Mouse (Mus musculus): ENCODE results near the gene Angptl2. TPM values are rescaled to one million over a fixed set of nuclear protein-coding genes. Genes with fewer than 3 reads are reported as not detected.
A peak's percentile ranks its signal among the peaks of the same experiment; 100 is the strongest.

Angptl2 gene
- polyA plus RNA-seq, 1 experiment from 2014 or later = 17.9 TPM

DNA sequence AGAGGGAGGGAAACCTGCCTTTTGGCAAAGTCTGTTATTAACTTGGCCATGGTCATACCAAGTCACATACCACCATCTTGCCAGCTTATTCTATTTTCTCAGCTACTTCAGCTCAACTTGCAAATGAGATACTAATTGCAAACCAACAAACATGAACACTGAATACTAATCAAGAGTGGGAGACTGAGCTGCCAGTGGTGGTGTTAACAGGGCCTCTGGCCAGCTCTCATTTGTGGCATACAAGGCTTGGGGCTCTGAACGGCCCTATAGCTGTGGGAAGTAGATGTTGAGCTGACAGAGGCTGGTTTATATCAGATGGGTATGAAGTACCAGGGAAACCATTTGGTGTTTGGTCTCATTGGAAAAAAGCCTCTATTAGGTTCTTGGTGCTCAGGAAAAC lies 51.2 kb downstream of the Angptl2 start:
- 0 out of 2 replicates have a peak overlapping the region, but pooled peaks have one; percentile 12 for H3K27ac ChIP-seq

DNA sequence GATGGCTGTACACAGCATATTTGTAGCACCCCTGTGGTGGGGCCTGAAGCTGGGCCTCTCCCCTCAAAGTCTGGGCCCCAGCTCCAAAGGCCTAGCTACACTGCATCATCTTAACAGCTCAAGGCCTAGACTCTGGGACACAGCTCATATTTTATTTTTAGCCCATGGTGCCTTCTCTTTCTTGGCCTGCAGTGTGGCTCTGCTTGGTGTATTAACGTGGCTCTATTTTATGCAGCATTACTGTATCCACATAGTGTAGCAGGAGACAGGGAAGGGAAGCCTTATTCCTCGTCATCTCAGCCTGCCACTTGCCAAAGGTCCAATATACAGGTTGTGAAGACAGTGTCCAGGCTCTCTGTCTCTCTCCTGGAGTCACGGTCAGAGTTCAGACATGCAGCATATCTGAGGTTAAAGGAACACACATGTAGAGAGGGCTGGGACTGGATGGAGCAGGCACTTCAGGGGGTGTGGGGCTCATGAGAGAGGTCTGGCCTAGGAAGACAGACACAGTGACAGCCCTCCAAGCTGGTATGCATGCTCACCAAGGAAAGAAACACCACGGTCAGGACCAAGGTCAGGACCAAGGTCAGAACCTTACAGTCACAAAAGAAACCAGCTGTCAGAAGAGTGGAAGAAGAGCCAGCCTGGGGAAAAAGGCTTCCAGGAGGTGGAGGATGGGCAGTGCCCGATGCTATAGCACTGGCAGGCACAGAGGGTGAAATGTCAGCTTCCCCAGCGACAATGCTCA lies 52.7 kb downstream of the Angptl2 start:
- Histone ChIP-seq H3K36me3 (peaks cover 33% of the 10 kb centered on the region), H3K9ac (no peak overlapping the region), H3K9me3 (no peaks in the 10 kb centered on the region), H3K4me1 (replicated peaks) (peaks cover 23% of the 10 kb centered on the region), H3K4me3 (no peak overlapping the region), H3K27ac (0 out of 2 replicates have a peak overlapping the region, but pooled peaks have one; percentile 2), H3K4me2 (no peak overlapping the region), H3K27me3 (no peaks in the 10 kb centered on the region)
- 81% methylated on average over 6 of the region's 6 CpGs for WGBS
- no peak for ATAC-seq (ENCODE audit: low FRiP score)

More for the DNA sequence above, 51.2 kb downstream of the Angptl2 start:
- no peak for ATAC-seq (ENCODE audit: low FRiP score)
- Histone ChIP-seq H3K4me3 (no peak overlapping the region), H3K4me1 (replicated peaks) (peaks cover 22% of the 10 kb centered on the region), H3K9ac (no peak overlapping the region), H3K4me2 (no peak overlapping the region), H3K27me3 (no peaks in the 10 kb centered on the region), H3K9me3 (no peaks in the 10 kb centered on the region), H3K36me3 (peaks cover 22% of the 10 kb centered on the region)
- 73% methylated on average over 1 of the region's 1 CpGs for WGBS

DNA sequence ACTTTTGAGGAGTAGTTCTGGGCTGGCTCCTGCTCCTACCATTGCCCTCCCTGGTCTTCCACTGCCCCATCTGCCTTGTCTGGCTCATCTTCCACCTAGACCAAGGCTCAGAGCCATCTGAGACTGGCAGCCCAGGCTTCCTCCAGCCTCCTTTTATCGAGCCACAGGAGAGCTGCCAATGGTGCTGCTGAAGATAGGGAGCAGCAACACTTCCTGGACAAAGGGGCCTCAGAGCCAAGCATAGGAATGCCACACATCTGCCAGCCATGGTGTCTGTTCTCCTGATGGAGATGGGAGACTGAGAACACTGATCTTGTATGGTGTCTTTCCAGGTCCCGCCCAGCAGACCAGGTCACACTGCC lies 53.2 kb downstream of the Angptl2 start:
- peaks cover 35% of the 10 kb centered on the region for H3K36me3 ChIP-seq
- 0 out of 2 replicates have a peak overlapping the region, but pooled peaks have one; percentile 2 for H3K27ac ChIP-seq
- no peak overlapping the region for H3K9ac ChIP-seq
- no peaks in the 10 kb centered on the region for H3K9me3 ChIP-seq
- ATAC-seq (ENCODE audit: low FRiP score) = no peak
- WGBS = 85% methylated on average over 2 of the region's 2 CpGs
- no peak overlapping the region for H3K4me3 ChIP-seq
- peaks cover 23% of the 10 kb centered on the region for H3K4me1 ChIP-seq (replicated peaks)
- no peaks in the 10 kb centered on the region for H3K27me3 ChIP-seq
- no peak overlapping the region for H3K4me2 ChIP-seq

DNA sequence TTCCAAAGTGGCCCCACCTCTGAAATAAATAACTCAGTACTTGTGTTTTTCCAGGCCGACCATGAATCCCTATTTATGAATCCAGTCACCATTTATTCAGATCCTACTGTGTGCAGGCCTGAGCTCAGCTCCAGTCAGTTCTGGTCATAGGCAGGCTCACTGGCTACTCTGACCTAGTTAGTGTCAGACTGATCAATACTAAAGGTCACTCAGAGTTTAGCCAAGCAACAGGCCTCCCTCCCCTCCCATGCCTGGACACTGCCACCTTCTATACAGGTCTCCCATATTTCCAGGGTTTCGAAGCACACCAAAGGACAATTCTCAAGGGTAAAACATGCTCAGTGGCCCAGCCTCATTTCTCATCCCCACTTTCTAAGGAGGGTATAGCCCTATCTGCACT lies 54.7 kb downstream of the Angptl2 start:
- Histone ChIP-seq H3K36me3 (peaks cover 43% of the 10 kb centered on the region), H3K9me3 (no peaks in the 10 kb centered on the region), H3K9ac (no peak overlapping the region), H3K4me1 (replicated peaks) (peaks cover 20% of the 10 kb centered on the region), H3K27me3 (no peaks in the 10 kb centered on the region), H3K4me2 (no peak overlapping the region), H3K4me3 (no peak overlapping the region), H3K27ac (no peak overlapping the region)
- WGBS = 91% methylated on average over 2 of the region's 2 CpGs
- no peak for ATAC-seq (ENCODE audit: low FRiP score)

DNA sequence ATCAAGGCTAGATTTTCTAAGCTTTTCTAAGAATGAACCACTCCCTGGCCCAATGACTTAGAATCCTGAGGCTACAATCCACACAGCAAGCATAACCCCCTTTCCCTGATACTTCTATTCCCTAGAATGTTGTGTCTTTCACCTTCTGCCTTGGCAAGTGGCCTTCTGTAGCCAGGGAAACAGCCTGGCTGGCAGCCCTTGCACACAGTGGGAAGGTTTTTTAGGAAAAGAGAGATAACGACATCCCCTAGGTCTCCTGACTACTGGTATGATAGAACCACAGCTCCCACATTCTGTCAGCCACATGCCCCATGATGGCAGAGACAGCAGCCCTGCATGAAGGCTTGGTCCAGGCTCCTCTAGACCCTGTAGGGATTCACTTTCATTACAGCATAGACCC lies 55.6 kb downstream of the Angptl2 start:
- no peaks in the 10 kb centered on the region for H3K27me3 ChIP-seq
- ATAC-seq (ENCODE audit: low FRiP score) = no peak
- H3K27ac ChIP-seq = no peak overlapping the region
- H3K4me2 ChIP-seq = no peak overlapping the region
- 69% methylated on average over 1 of the region's 1 CpGs for WGBS
- H3K4me3 ChIP-seq = no peak overlapping the region
- H3K4me1 ChIP-seq (replicated peaks) = peaks cover 18% of the 10 kb centered on the region
- no peaks in the 10 kb centered on the region for H3K9me3 ChIP-seq
- peaks cover 46% of the 10 kb centered on the region for H3K36me3 ChIP-seq
- no peak overlapping the region for H3K9ac ChIP-seq

DNA sequence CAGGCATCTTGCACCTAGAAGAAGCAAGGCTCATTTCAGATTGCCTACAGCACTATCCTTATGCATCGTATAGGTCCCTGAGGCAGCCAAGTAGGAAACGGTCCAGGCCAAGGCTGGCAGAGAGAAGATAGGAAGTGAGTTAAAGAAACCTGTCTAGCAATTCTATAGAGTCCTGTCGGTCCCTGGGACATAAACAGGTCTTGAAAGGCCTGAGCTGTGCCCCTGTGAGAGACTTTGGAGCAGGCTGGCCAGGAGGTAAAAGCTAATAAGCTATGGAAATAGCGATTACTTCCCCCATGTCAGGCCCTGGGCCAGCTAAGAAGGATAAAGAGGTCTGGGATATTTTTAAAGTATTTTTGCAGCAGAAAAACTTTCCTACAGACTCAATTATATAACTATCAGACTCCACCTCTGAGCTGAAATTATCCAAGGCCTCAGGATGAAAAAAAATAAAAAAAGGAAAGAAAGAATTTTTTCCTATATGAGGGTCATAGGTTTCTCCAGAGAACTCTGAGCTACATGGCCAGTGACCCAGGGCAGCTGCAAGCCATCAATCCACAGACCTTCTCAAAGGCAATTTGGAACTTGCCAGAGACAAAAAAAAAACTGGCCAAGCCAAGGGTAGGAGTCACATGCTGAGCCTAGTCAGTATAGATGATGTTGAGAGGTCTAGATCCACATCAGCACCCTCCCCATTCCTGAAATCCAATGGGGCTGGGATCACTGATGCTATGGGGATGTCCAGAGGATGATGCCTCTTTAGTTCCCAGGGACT lies 57.0 kb downstream of the Angptl2 start:
- Histone ChIP-seq H3K36me3 (peaks cover 45% of the 10 kb centered on the region), H3K9me3 (no peaks in the 10 kb centered on the region)
- WGBS = 83% methylated on average over 4 of the region's 4 CpGs

DNA sequence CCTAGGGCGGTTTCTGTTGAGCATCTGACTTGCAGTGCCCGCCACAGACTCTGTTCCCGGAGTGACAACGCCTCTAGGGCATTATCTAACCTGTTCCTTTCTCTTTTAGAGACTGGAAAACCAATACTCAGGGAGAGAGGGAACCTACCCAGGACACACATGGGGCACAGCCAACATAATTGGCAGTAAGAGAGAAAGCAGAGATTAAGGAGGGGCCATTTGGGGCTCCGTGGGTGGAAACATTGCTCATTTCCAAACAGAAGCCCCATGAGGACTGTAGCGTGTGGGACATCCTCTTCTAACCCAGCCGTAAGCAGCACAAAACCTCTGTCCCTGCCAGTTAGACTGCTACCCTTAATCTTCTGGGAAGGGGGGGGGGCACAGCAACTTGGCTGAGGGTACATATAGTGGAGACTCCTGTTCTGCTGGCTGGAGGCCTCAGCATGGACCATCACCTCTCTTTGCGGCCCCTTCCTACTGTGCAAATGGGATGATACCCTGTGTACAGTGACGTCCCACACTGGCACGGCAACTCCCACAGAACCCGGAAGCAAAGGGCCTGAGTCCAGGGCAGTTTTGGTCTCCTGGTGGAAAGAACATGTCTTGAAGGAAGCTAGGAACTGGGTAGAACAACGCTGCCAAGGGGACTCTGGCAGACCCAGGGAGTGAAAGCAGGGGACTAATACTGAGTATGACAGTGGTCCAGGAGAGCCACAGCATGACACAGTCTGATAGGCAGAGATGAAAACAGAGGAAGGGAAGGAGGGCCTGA lies 59.0 kb downstream of the Angptl2 start:
- Histone ChIP-seq H3K4me2 (no peak overlapping the region), H3K4me3 (no peak overlapping the region), H3K27ac (no peak overlapping the region), H3K27me3 (no peaks in the 10 kb centered on the region), H3K9me3 (no peaks in the 10 kb centered on the region), H3K36me3 (peaks cover 40% of the 10 kb centered on the region), H3K4me1 (replicated peaks) (peaks cover 7% of the 10 kb centered on the region; the same call in 1 of the 2 replicates), H3K9ac (no peak overlapping the region)
- ATAC-seq (ENCODE audit: low FRiP score) = no peak
- WGBS = 89% methylated on average over 12 of the region's 12 CpGs

More for the DNA sequence above, 57.0 kb downstream of the Angptl2 start:
- Histone ChIP-seq H3K4me3 (no peak overlapping the region), H3K27me3 (no peaks in the 10 kb centered on the region), H3K4me1 (replicated peaks) (peaks cover 7% of the 10 kb centered on the region; the same call in 1 of the 2 replicates), H3K4me2 (no peak overlapping the region), H3K9ac (no peak overlapping the region), H3K27ac (no peak overlapping the region)
- no peak for ATAC-seq (ENCODE audit: low FRiP score)

DNA sequence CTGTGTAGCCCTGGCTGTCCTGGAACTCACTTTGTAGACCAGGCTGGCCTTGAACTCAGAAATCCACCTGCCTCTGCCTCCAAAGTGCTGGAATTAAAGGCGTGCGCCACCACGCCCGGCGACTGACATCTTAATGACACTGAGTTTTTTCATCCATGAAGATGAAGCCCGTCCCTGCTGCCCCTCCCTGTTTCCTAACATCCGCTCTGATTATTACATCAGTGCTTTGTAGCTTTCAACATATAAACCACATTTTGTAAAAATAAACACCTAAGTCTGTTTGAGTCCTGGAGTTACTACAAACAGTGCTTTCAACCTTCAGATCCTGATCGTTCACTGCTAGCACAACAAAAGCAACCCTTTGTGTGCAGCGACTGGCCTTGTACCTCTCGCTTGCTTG lies 63.9 kb downstream of the Angptl2 start:
- ATAC-seq (ENCODE audit: low FRiP score) = no peak
- no peak overlapping the region for H3K27ac ChIP-seq
- WGBS = 89% methylated on average over 10 of the region's 10 CpGs

DNA sequence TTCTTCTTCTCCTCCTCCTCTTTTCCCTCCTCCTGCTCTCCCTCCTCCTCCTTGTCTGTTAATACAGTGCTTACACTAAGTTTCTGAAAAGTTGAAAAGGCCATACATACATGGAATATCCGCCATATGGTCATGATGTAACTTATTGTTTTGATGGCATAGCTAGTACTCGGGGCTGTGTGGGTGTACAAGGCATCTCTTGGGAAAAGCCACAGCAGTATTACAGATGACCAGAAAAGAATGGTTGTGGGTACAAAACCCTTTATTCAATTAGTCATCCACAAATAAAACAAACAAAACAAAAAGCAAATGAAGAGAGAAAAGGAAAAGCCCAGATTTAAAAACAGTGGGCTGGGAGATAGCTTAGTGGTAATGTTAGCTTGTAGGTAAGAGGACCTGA lies 64.7 kb downstream of the Angptl2 start:
- Histone ChIP-seq H3K27me3 (no peaks in the 10 kb centered on the region), H3K4me2 (no peak overlapping the region), H3K4me3 (no peak overlapping the region), H3K9me3 (no peaks in the 10 kb centered on the region), H3K4me1 (replicated peaks) (no peaks in the 10 kb centered on the region), H3K36me3 (peaks cover 44% of the 10 kb centered on the region), H3K9ac (no peak overlapping the region), H3K27ac (no peak overlapping the region)
- 89% methylated on average over 2 of the region's 2 CpGs for WGBS
- no peak for ATAC-seq (ENCODE audit: low FRiP score)

More for the DNA sequence above, 63.9 kb downstream of the Angptl2 start:
- no peak overlapping the region for H3K9ac ChIP-seq
- peaks cover 47% of the 10 kb centered on the region for H3K36me3 ChIP-seq
- no peaks in the 10 kb centered on the region for H3K9me3 ChIP-seq
- no peaks in the 10 kb centered on the region for H3K4me1 ChIP-seq (replicated peaks)
- H3K4me3 ChIP-seq = no peak overlapping the region
- no peak overlapping the region for H3K4me2 ChIP-seq
- no peaks in the 10 kb centered on the region for H3K27me3 ChIP-seq

DNA sequence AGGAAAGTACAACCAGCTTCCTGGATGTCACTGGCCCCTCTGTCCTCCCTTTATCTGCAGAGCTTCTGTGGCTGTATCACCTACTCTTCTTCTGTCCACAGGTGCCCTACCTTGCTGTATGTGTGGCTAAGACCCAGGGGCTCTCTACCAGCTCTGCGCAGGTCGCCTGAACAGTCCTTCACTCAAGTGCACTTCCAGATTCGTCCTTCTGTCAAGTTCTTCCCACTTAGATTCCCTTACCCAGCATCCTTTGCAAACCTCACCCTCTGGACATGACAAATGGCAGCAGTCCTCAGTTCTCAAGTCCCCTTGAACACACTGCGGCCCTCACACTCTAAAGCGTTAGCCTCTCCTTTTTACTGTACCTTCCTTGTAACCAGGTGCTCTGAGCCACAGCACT lies 65.9 kb downstream of the Angptl2 start:
- peaks cover 41% of the 10 kb centered on the region for H3K36me3 ChIP-seq
- no peaks in the 10 kb centered on the region for H3K27me3 ChIP-seq
- ATAC-seq (ENCODE audit: low FRiP score) = no peak
- H3K4me2 ChIP-seq = no peak overlapping the region
- H3K9ac ChIP-seq = no peak overlapping the region
- no peaks in the 10 kb centered on the region for H3K4me1 ChIP-seq (replicated peaks)
- H3K9me3 ChIP-seq = no peaks in the 10 kb centered on the region
- WGBS = 88% methylated on average over 5 of the region's 5 CpGs
- no peak overlapping the region for H3K27ac ChIP-seq
- no peak overlapping the region for H3K4me3 ChIP-seq

DNA sequence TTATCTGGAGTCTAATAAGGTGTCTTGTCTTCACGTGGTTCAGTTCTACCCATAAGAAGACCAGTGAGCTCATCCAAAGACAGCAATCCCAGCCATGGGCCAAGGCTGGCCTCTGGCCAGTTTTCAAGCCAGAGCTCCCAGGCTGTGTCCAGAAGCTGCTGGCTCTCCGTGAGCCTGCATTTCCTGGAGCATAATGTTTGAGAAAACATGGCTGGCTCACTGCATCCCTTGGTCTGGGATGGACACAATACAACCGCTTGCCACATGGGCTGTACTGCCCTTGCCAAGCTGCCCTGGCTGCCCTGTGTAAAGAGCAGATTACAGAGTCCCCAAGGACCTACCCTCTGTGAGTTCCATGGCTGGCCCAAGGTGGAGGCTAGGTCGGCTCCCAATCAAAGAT lies 67.0 kb downstream of the Angptl2 start:
- H3K4me2 ChIP-seq = no peak overlapping the region
- H3K4me3 ChIP-seq = no peak overlapping the region
- ATAC-seq (ENCODE audit: low FRiP score) = no peak
- H3K36me3 ChIP-seq = peaks cover 44% of the 10 kb centered on the region
- H3K27me3 ChIP-seq = no peaks in the 10 kb centered on the region
- peaks cover 3% of the 10 kb centered on the region; the same call in 1 of the 2 replicates for H3K9me3 ChIP-seq
- H3K27ac ChIP-seq = no peak overlapping the region
- WGBS = 83% methylated on average over 4 of the region's 4 CpGs
- no peaks in the 10 kb centered on the region for H3K4me1 ChIP-seq (replicated peaks)
- H3K9ac ChIP-seq = no peak overlapping the region

DNA sequence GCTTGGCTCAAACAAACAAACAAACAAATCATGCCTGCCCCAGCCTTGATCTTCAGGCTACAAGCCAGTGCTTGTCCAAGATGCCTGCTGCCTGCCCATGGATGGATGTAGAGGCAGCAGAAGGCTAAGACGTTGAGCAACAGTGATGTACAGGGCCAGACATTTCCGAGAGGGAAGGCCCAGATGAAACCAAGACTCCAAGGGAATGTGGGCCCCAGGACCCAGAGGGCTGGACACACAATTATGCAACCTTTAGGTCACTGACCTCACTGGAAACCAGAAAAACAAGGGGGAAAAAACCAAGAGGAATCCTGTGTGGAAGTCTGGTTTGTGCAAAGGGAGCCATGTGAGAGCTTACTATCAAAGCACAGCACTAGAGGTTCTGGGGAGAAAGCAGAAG lies 67.8 kb downstream of the Angptl2 start:
- no peak overlapping the region for H3K4me2 ChIP-seq
- no peaks in the 10 kb centered on the region for H3K27me3 ChIP-seq
- WGBS = 83% methylated on average over 2 of the region's 2 CpGs
- no peak overlapping the region for H3K9ac ChIP-seq
- H3K9me3 ChIP-seq = peaks cover 6% of the 10 kb centered on the region; the same call in 1 of the 2 replicates
- no peaks in the 10 kb centered on the region for H3K4me1 ChIP-seq (replicated peaks)
- peaks cover 49% of the 10 kb centered on the region for H3K36me3 ChIP-seq
- no peak overlapping the region for H3K27ac ChIP-seq
- no peak for ATAC-seq (ENCODE audit: low FRiP score)
- no peak overlapping the region for H3K4me3 ChIP-seq
